Mouse (Mus musculus) layer of hippocampus, adult 6 months (tissue): ENCODE measurements around the gene Myf6. TPM values are rescaled to one million over a fixed set of nuclear protein-coding genes. Genes with fewer than 3 reads are reported as not detected.

Experiments
- long read RNA-seq, 2 experiments: library from polyadenylated mRNA; unstranded; transcript quantifications; one replicate each; pipeline ENCODE4 v2.0.0; 2019 to 2020
- microRNA-seq: library from miRNA; unstranded; fragments of <30 nt; microRNA quantifications from one replicate; pipeline ENCODE4 v1.2.0, GENCODE M21; 2020
- polyA plus RNA-seq: library from polyadenylated mRNA; unstranded; fragments of <200 nt; fragmentation: Nextera tagmentation; gene quantifications from 2 replicates; pipeline ENCODE4 v1.2.3, GENCODE M21; 2021

The Myf6 gene
- not detected in 2 replicates for polyA plus RNA-seq
- long read RNA-seq, experiment 1: 0 reads
- long read RNA-seq, experiment 2: 0 reads

GRCm38 (mm10) chr10:107494568-107494967 lies at the start of gene Myf6:
Myf6 (minus strand) TSS chr10:107494737.

GRCm38 (mm10) chr10:107485870-107486269 lies 8.7 kb downstream of the Myf6 start, which contains the start of gene Myf5:
Myf5 (minus strand) TSS chr10:107486134.

Small RNA genes lying within 50 kb of the gene (microRNA-seq; reads per million reads assigned to microRNA genes)
- not detected for gene Gm44403

Other genes with a start within 250 kb of the Myf6 start
- 30.1 and 30.2 TPM in 2 replicates for gene Lin7a, start 223.1 kb downstream of the Myf6 start, polyA plus RNA-seq
- not detected in 2 replicates for gene Myf5, start 8.6 kb downstream of the Myf6 start, polyA plus RNA-seq
- gene Ptprq, start 225.3 kb upstream of the Myf6 start, polyA plus RNA-seq: 0.01 TPM in 1 of 2 replicates, not detected in the other